In genomic region chr9:71750015-71750672, GRCm38 (mm10) we compare ENCODE assay signal across 10 mouse cellular contexts. TPM values are rescaled to one million over a fixed set of nuclear protein-coding genes. Genes with fewer than 3 reads are reported as not detected.
DNase-seq lines count a peak whose midpoint lies in the region; TF ChIP-seq lines count a peak whose summit lies in the region.
"Had no signal": no experiment of that assay in that cellular context is flagged by ENCODE, and none has a peak within 500 bp of the region (broad histone marks: within the 10 kb centered on the region; RNA-seq: fewer than 3 reads in every experiment).

No protein-coding gene starts in this region.

- peaks cover 0 to 7% of the 10 kb centered on the region in 2 experiments; a peak in 2 of 4 replicates for H3K36me3 ChIP-seq in MEL (ENCODE audit: control insufficient read depth in 1 of 2, insufficient read depth in 2 of 2, low read length in 2 of 2)

- H3K79me2 ChIP-seq in MEL (ENCODE audit: control insufficient read depth, insufficient read depth, low read length, poor library complexity), result no peaks in the 10 kb centered on the region

- intact Hi-C loops in heart, postnatal 14 days (cut with DNase I), result no loop called here

- DNase-seq in MEL (ENCODE audit: low read depth, low spot score), result peak; percentile 55
- DNase-seq in ZHBTc4 (ENCODE audit: low read depth, low spot score), result peak; percentile 74
- peak; percentile 35 to 42 for DNase-seq in heart, postnatal 14 days
- DNase-seq in lung, postnatal 10 days, result peak; percentile 79
- DNase-seq in spleen, postnatal 10 days (ENCODE audit: low spot score in 2 of 2), result no peak
- no peak for DNase-seq in urinary bladder, adult 18-20 months (ENCODE audit: low spot score in 2 of 2)
- no peak for DNase-seq in left cerebral cortex, adult 18-20 months (ENCODE audit: low spot score in 2 of 2)
- DNase-seq: adrenal gland, adult 8-10 months; layer of hippocampus, postnatal 36 days had no signal

- TF ChIP-seq EP300 in MEL (IDR thresholded peaks at IDR 0.05; ENCODE audit: low read depth in 1 of 2, low read length in 2 of 2), result no peak

- H3K27ac ChIP-seq in MEL (ENCODE audit: control insufficient read depth, low read depth, low read length), result no peak overlapping the region

- peaks cover 7 to 15% of the 10 kb centered on the region in 2 experiments for H3K27me3 ChIP-seq in MEL (ENCODE audit: control insufficient read depth in 1 of 2, insufficient read depth in 2 of 2, low read length in 2 of 2)

- peaks cover 3 to 6% of the 10 kb centered on the region in 2 experiments; a peak in 3 of 4 replicates for H3K4me1 ChIP-seq in MEL (ENCODE audit: control insufficient read depth in 1 of 2, insufficient read depth in 2 of 2, low read length in 2 of 2)

- TF ChIP-seq RAD21 in MEL (IDR thresholded peaks at IDR 0.05; ENCODE audit: low read depth, low read length), result no peak

- H3K9ac ChIP-seq in MEL (ENCODE audit: control insufficient read depth, low read depth, low read length, poor library complexity, severe bottlenecking), result no peak overlapping the region

- no peak overlapping the region for H3K4me3 ChIP-seq in MEL (ENCODE audit: control insufficient read depth in 1 of 2, insufficient read depth in 1 of 2, low read depth in 2 of 2, low read length in 2 of 2)
- H3K4me3 ChIP-seq: myocyte had no signal

- TF ChIP-seq CTCF in MEL (IDR thresholded peaks at IDR 0.05 in 2 of 3, conservative IDR thresholded peaks at IDR 0.05 in 1 of 3; ENCODE audit: control insufficient read depth in 1 of 3, insufficient read depth in 1 of 3, low read depth in 2 of 3, low read length in 3 of 3, poor library complexity in 1 of 3, severe bottlenecking in 1 of 3), result no peak

- TF ChIP-seq POLR2A in MEL (IDR thresholded peaks at IDR 0.05; ENCODE audit: control insufficient read depth in 1 of 2, insufficient read depth in 1 of 2, low read depth in 1 of 2, low read length in 2 of 2, poor library complexity in 1 of 2), result no peak

- H3K9me3 ChIP-seq in MEL (replicated peaks; ENCODE audit: insufficient read depth, low read length), result no peaks in the 10 kb centered on the region

TF ChIP-seq in MEL, 35 proteins besides CTCF, POLR2A, EP300 and RAD21:
- peak; percentile 64 for TF ChIP-seq GATA1 (IDR thresholded peaks at IDR 0.05; ENCODE audit: low read depth, low read length)
- no peak for TF ChIP-seq MAFK (IDR thresholded peaks at IDR 0.05; ENCODE audit: borderline replicate concordance, low read depth, low read length)

RNA-seq across cellular contexts. Expression of gene Cgnl1, which starts 21.3 kb away (rescaled TPM):
- total RNA-seq in MEL (2012; rRNA removed), result 0.16 and 0.19 TPM in 2 replicates
- polyA plus RNA-seq in MEL (2012; ENCODE audit: insufficient read depth in 1 of 2, insufficient read length in 2 of 2, low read depth in 1 of 2, low replicate concordance in 2 of 2, missing spikeins in 1 of 2), result under 1 TPM in 1 of 2 experiments, not detected in 1; 0.70 TPM
- 10 to 100 TPM; 29.6 to 35.1 TPM for total RNA-seq in heart, postnatal 14 days (2021)
- 1 to 10 TPM; 7.4 to 9.6 TPM for total RNA-seq in left cerebral cortex, adult 18-20 months (2021)

Comparison
In these comparisons a context has a peak if more than half of its experiments do, and no peak if none do; other contexts are left out.
1. DNase-seq: peak in MEL (single experiment), ZHBTc4 (single experiment), heart, postnatal 14 days (2 of 2) and lung, postnatal 10 days (single experiment); none in spleen, postnatal 10 days (0 of 2), urinary bladder, adult 18-20 months (0 of 2) and left cerebral cortex, adult 18-20 months (0 of 2).